Mouse (Mus musculus) neural tube, embryonic 10.5 days (tissue): ENCODE measurements around the gene Gm21310.
"Not testable (repeated sequence)": the region's sequence is repeated elsewhere in the genome, so short reads cannot be mapped to it uniquely, and the experiment has no call there.

Source experiments
- DNase-seq: peaks from one replicate; pipeline ENCODE4 v3.0.0-alpha.2; 2017; ENCODE audit warnings: low spot score; ENCODE audit errors: extremely low spot score

Gene Gm21310

DNA sequence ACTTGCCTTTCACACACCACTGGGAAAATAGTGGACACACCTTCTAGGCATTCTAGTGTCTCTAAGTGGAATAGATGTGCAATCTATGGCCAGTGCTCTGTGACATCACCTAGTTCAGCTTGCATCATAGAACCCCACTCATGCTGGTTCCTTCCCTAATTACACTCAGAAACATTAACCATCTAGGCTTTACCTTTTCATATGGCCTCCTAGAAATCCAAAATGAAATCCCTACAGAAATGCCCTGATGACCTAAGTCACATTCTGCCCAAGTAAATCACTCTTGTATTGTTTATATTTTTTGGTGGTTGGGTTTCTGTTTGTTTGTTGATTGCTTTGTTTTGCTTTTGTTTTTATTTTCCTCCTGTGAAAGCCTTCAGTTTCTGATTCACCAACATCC is at the start of gene Gm21310:
Gene Gm21310, minus strand, starts transcription at position 101 of the 400 bp plus-strand sequence.
- DNase-seq, result not testable (repeated sequence)
